Mouse (Mus musculus) myocyte (in vitro differentiated cells): Measurements from ENCODE around the gene Ucp3.

Source experiments
- CEBPB ChIP-seq: IDR thresholded peaks from 2 replicates; pipeline ENCODE4 v1.6.1; 2011; ENCODE audit warnings: mild to moderate bottlenecking, moderate library complexity; ENCODE audit not compliant: poor library complexity, insufficient read depth, severe bottlenecking
- E2F4 ChIP-seq: IDR thresholded peaks from one replicate; pipeline ENCODE4 v1.6.1; 2011; ENCODE audit warnings: mild to moderate bottlenecking, control low read depth, moderate library complexity; ENCODE audit not compliant: insufficient read depth
- MAX ChIP-seq: IDR thresholded peaks from one replicate; pipeline ENCODE4 v1.6.1; 2011; ENCODE audit warnings: low read depth, mild to moderate bottlenecking, control low read depth
- MYOD1 ChIP-seq, 3 experiments: IDR thresholded peaks; one replicate each; pipeline ENCODE4 v1.6.1; 2011; ENCODE audit warnings: control low read depth in 2 of 3, low read depth in 2 of 3, mild to moderate bottlenecking in 2 of 3, moderate library complexity in 1 of 3; ENCODE audit not compliant: insufficient read length in 2 of 3, control insufficient read depth in 1 of 3
- MYOG ChIP-seq, 3 experiments: IDR thresholded peaks; one replicate each; pipeline ENCODE4 v1.6.1; 2011; ENCODE audit warnings: control low read depth in 2 of 3, low read depth in 2 of 3, mild to moderate bottlenecking in 2 of 3; ENCODE audit not compliant: insufficient read length in 2 of 3, control insufficient read depth in 1 of 3, insufficient read depth in 1 of 3
- POLR2A ChIP-seq: IDR thresholded peaks from one replicate; pipeline ENCODE4 v1.6.1; 2011; ENCODE audit warnings: low read depth, mild to moderate bottlenecking, control low read depth, moderate library complexity; ENCODE audit not compliant: insufficient read length
- POLR2AphosphoS2 ChIP-seq: IDR thresholded peaks from one replicate; pipeline ENCODE4 v1.6.1; 2011; ENCODE audit warnings: low read depth, control low read depth; ENCODE audit not compliant: insufficient read length
- SRF ChIP-seq: IDR thresholded peaks from one replicate; pipeline ENCODE4 v1.6.1; 2011; ENCODE audit warnings: low read depth; ENCODE audit not compliant: control insufficient read depth, insufficient read length
- TCF12 ChIP-seq: IDR thresholded peaks from one replicate; pipeline ENCODE4 v1.6.1; 2011; ENCODE audit warnings: mild to moderate bottlenecking, control low read depth; ENCODE audit not compliant: poor library complexity, insufficient read depth, severe bottlenecking
- TCF3 ChIP-seq: IDR thresholded peaks from one replicate; pipeline ENCODE4 v1.6.1; 2011; ENCODE audit warnings: low read depth, control low read depth; ENCODE audit not compliant: insufficient read length
- USF1 ChIP-seq: IDR thresholded peaks from one replicate; pipeline ENCODE4 v1.6.1; 2011; ENCODE audit warnings: low read depth, mild to moderate bottlenecking, control low read depth, moderate library complexity

- TF ChIP-seq POLR2A: no peak
- no peak for TF ChIP-seq USF1
- no peak for TF ChIP-seq MAX
- no peak for TF ChIP-seq TCF12
- TF ChIP-seq MYOD1 (IDR thresholded peaks at IDR 0.05; ENCODE audit: control insufficient read depth in 1 of 3, insufficient read length in 2 of 3, low read depth in 2 of 3): no peak
- no peak for TF ChIP-seq TCF3
- TF ChIP-seq POLR2AphosphoS2: no peak
- no peak for TF ChIP-seq E2F4
- TF ChIP-seq SRF: no peak
- TF ChIP-seq CEBPB: no peak
- TF ChIP-seq MYOG (IDR thresholded peaks at IDR 0.05; ENCODE audit: control insufficient read depth in 1 of 3, insufficient read depth in 1 of 3, insufficient read length in 2 of 3, low read depth in 2 of 3): no peak
Measured at GRCm38 (mm10) chr7:100459862-100460261, 12.9 kb upstream of the Ucp3 start.
